Mouse (Mus musculus): Measurements from ENCODE around the gene Olfr1305.

- TF ChIP-seq GATA1 (IDR thresholded peaks at IDR 0.05; ENCODE audit: low read length) (no peak), TAL1 (IDR thresholded peaks at IDR 0.05; ENCODE audit: low read length) (no peak)
Measured at GRCm38 (mm10) chr2:111916171-111916570, 39.2 kb upstream of the Olfr1305 start, which contains the start of gene Olfr1306.

All from erythroblast, embryonic 14.5 days (primary cell).